Comparison of ENCODE assay signal across 8 mouse cellular contexts in the genomic region with DNA sequence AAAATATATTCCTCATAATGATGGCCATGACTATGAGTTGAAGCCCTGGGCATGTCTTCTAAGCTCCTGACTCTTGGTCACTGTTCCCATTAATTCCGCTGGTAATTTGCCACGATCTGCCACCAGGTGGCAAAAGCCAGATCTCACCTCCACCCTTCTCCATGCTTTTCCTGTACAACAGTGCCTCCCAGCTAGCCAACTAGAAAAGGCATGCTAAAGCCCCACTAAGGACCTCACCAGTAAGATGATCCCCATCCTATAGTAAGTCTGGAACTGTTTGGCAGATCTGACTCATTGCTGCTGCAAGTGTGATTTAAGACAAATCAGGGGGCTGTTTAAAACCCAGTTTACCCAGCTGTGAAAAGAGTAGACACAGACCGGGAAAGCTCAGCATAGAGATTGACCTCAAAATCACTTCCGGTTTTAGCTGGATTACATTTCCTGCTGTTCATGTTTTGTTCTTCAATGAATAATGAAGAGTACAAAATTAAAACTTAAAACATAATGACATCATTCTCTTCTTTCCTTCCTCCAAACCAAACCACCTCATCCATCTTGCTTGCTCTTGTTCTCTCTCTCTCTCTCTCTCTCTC. TPM values are rescaled to one million over a fixed set of nuclear protein-coding genes. Genes with fewer than 3 reads are reported as not detected.
DNase-seq lines count a peak whose midpoint lies in the region; ATAC-seq and TF ChIP-seq lines count a peak whose summit lies in the region.

No protein-coding gene starts in this region.

- H3K4me2 ChIP-seq in embryonic facial prominence, embryonic 15.5 days (replicated peaks) = no peak overlapping the region
- no peak overlapping the region for H3K4me2 ChIP-seq in heart, embryonic 16.5 days (ENCODE audit: low read depth, low read length)

- peak; percentile 74 for DNase-seq in MN1 (ENCODE audit: low spot score)
- peak; percentile 81 to 82 for DNase-seq in kidney, postnatal 25 days
- peak; percentile 82 for DNase-seq in lung, postnatal 10 days
- DNase-seq in retina, embryonic 14.5 days (ENCODE audit: low spot score) = peak; percentile 65

- TF ChIP-seq POLR2A in bone marrow macrophage, adult 2 months (IDR thresholded peaks at IDR 0.05; ENCODE audit: borderline replicate concordance, low read depth, low read length) = no peak

- no peak overlapping the region for H3K9ac ChIP-seq in embryonic facial prominence, embryonic 15.5 days
- no peak overlapping the region for H3K9ac ChIP-seq in heart, embryonic 16.5 days (ENCODE audit: low read length)

- peaks cover 2% of the 10 kb centered on the region for H3K4me1 ChIP-seq in bone marrow macrophage, adult 2 months (ENCODE audit: control insufficient read depth, insufficient read depth, low read length)
- no peaks in the 10 kb centered on the region for H3K4me1 ChIP-seq in embryonic facial prominence, embryonic 15.5 days
- no peaks in the 10 kb centered on the region for H3K4me1 ChIP-seq in heart, embryonic 16.5 days (ENCODE audit: control insufficient read depth, insufficient read depth, low read length)

- peak; percentile 90 for TF ChIP-seq CTCF in bone marrow macrophage, adult 2 months (IDR thresholded peaks at IDR 0.05; ENCODE audit: low read depth, low read length)

- H3K9me3 ChIP-seq in embryonic facial prominence, embryonic 15.5 days (replicated peaks) = no peaks in the 10 kb centered on the region
- peaks cover 4% of the 10 kb centered on the region for H3K9me3 ChIP-seq in heart, embryonic 16.5 days (replicated peaks; ENCODE audit: control insufficient read depth, low read length)

- peak; percentile 73; the same call in 1 of the 2 replicates for ATAC-seq in embryonic facial prominence, embryonic 15.5 days (ENCODE audit: insufficient number of reproducible peaks, low FRiP score, low TSS enrichment, low read depth)
- ATAC-seq in heart, embryonic 16.5 days (replicated peaks; ENCODE audit: extremely low read depth, insufficient read depth, low FRiP score) = peak; percentile 41
- ATAC-seq in erythroblast, adult 5-6 weeks (replicated peaks; ENCODE audit: low FRiP score, poor library complexity, severe bottlenecking) = no peak

- H3K27me3 ChIP-seq in embryonic facial prominence, embryonic 15.5 days = no peaks in the 10 kb centered on the region
- H3K27me3 ChIP-seq in heart, embryonic 16.5 days (ENCODE audit: control insufficient read depth, insufficient read depth, low read length) = peaks cover 26% of the 10 kb centered on the region

- no peaks in the 10 kb centered on the region for H3K36me3 ChIP-seq in embryonic facial prominence, embryonic 15.5 days
- H3K36me3 ChIP-seq in heart, embryonic 16.5 days (ENCODE audit: control insufficient read depth, insufficient read depth) = no peaks in the 10 kb centered on the region

- H3K27ac ChIP-seq in bone marrow macrophage, adult 2 months (ENCODE audit: insufficient read depth, low read depth, low read length) = 0 out of 2 replicates have a peak overlapping the region, but pooled peaks have one; percentile 7
- no peak overlapping the region for H3K27ac ChIP-seq in embryonic facial prominence, embryonic 15.5 days (replicated peaks)
- H3K27ac ChIP-seq in heart, embryonic 16.5 days (ENCODE audit: low read length) = no peak overlapping the region

- H3K4me3 ChIP-seq in bone marrow macrophage, adult 2 months (ENCODE audit: insufficient read depth, low read length) = no peak overlapping the region
- no peak overlapping the region for H3K4me3 ChIP-seq in embryonic facial prominence, embryonic 15.5 days (replicated peaks)
- no peak overlapping the region for H3K4me3 ChIP-seq in heart, embryonic 16.5 days (ENCODE audit: low read length)

- 25% methylated on average over 4 of the region's 4 CpGs for WGBS in embryonic facial prominence, embryonic 15.5 days
- 25% methylated on average over 4 of the region's 4 CpGs for WGBS in heart, embryonic 16.5 days

RNA-seq across cellular contexts. Expression of a gene that starts 22.6 kb away (rescaled TPM):
- 31.5 and 36.0 TPM in 2 replicates for polyA plus RNA-seq in bone marrow macrophage, adult 2 months (2012; ENCODE audit: insufficient read depth, insufficient read length, missing spikeins)
- 30.7 and 31.6 TPM in 2 replicates for polyA plus RNA-seq in embryonic facial prominence, embryonic 15.5 days (2015; fragmentation: Nextera tagmentation; extraction: Ambion mirVana)
- polyA plus RNA-seq in heart, embryonic 16.5 days (2015; fragmentation: Nextera tagmentation; extraction: Ambion mirVana) = 15.0 and 17.0 TPM in 2 replicates
- total RNA-seq in erythroblast, adult 5-6 weeks (2015; ENCODE audit: low replicate concordance) = 7.1 and 10.0 TPM in 2 replicates
- 8.3 and 11.8 TPM in 2 replicates for total RNA-seq in erythroblast, adult 5-6 weeks (2017; ENCODE audit: low replicate concordance)
